Mouse (Mus musculus): Measurements from ENCODE around the gene Golim4. TPM values are rescaled to one million over a fixed set of nuclear protein-coding genes. Genes with fewer than 3 reads are reported as not detected.
A peak's percentile ranks its signal among the peaks of the same experiment; 100 is the strongest.

The Golim4 gene
- total RNA-seq, 2 experiments from 2014 or later: 14.9 to 16.0 TPM

- DNase-seq: no peak
Measured at GRCm38 (mm10) chr3:75926327-75926726, 30.4 kb downstream of the Golim4 start.

DNA sequence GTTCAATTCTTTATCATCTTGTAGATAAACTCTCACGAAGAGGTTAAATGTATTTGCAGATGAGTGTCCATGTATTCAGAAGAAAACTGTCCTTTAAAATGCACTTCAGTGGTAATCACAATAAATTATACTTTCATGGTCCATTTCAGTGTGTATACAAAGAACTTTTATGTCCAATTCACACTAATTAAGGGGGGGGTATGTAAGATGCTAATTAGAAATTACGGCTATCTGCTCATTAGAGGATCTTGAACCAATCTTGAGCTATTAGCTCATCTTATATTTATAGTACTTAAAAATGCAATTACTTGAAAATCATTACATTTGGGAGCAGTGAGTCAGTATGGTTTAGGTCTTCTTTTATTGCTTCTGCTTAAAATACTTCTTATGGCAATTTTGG, 31.6 kb downstream of the Golim4 start:
- no peak for DNase-seq

DNA sequence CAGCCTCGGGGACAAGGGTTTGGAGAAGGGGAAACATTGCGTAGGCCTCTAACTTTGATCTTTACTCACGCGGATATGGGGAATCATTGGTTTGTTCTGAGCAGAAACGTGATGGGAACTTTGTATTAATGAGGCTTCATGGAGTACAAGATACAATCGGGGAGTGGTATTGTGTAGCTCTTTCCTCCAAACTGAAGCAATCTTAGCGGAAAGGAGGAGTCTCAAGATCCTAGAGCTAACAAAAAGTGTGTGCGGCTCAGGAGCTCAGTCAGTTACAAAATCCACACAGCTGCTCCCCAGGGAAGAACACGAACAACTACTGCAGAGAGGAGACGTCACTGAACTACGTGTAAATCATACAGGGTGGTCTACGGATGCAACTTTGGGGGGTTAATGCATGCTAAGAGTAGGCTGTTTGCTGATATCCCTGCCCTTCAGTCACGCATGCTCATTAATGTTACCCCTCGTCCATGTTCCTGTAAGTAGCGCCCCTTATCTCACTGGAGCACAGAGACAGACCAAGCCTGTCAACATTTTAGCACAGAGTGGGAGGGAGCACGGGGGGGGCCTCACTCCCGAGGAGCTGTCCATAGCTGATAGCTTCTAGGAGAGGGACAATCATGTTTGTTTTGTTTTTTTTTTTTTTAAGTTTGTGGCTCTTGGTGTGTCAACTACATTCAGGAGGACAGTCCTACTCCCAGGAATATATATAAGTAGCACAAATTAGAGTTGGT, 38.8 kb downstream of the Golim4 start:
- DNase-seq: no peak

DNA sequence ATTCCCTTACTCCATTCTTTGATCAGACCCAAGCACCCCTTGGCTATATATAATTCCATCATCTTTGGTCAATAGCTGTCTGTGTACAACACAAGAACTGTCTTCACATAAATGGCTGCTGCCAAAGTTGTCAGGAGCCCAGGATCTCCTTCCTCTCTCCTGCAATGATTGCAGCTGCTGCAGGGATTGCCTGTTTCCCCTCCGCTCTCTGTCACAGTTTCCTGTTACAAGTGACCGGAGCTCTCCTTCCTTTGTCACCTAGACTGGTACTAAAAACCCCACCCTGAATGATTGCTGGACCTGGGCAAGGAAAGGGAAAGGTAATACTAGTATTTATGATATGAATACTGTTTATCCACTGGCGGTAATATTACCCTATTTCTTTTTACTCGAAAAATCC, 44.0 kb downstream of the Golim4 start:
- no peak for DNase-seq

- no peak for DNase-seq
Measured at GRCm38 (mm10) chr3:75910768-75911167, 46.0 kb downstream of the Golim4 start.

DNA sequence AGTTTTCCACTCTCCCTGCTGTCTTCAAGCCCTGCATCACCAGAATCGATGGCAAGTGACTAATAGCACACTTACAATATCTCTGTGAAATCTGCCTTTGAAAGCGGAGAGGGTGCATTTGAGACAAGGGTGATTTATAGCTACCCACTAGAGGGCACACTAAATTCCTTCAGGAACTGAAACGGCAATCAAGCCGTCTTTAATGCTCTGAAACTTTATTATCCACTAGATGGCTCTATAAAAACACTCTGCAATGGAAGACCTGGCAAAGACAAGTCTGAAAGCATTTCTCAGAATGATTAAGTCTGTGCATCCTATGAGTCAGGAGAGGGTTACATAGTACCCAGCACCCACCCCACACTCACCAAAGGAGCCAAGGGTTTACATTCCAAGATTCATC, 46.5 kb downstream of the Golim4 start:
- no peak for DNase-seq

- DNase-seq: no peak
Measured at GRCm38 (mm10) chr3:75901903-75902598, 54.7 kb downstream of the Golim4 start.

- DNase-seq: no peak
Measured at GRCm38 (mm10) chr3:75895075-75895474, 61.7 kb downstream of the Golim4 start.

DNA sequence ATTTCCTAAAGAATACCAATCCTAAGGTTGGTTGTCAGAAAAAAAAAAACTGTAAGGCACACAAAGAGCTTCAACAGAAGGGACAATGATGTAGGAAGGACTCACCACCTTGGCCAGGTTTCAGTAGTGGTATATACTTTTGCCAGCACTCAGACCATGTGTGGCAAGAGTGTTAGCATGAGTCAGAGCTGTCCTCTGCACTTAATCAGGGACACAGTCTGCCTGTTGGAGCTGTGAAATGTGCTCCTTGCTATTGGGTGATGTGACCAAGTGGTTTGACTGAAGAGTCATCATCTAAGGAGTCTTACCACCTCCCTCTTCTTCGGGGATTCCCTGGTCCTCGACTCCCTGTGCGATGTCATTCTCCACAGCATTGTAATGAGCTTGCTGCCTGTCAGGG, 65.2 kb downstream of the Golim4 start:
- no peak for DNase-seq

DNA sequence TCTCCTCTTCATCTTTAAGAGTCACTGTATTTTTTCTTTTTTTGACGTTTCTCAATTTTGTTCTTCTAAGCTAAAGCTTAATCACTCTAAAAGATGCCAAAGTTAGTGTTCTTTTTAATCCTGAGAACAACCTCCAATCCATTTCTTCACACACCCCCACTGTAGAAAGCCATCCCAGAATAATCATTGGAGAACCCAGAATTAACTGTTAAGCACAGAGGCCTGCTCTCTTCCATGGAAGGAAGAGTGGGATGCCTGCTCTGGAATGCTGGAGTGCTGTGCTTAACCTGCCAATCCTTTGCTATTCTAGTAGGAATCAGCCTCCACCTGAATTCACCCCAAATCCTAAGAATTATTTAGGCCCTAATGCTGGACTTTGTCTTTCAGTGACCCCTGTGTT, 67.4 kb downstream of the Golim4 start:
- no peak for DNase-seq

DNA sequence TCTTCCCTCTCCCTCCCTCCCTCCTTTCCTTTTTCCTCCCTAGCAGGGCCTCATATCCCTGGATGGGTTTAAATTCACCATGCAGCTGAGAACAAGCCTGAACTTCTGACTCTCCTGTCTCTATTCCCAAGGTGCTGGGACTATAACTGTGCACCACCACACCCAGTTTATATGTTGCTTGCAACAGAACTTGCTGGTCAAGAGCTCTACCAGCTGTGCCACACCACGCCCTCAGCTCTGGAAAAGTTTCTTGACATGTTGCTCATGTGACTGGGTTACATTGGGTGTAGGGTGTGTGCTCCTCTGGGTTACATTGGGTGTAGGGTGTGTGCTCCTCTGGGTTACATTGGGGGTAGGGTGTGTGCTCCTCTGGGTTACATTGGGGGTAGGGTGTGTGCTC, 75.2 kb downstream of the Golim4 start:
- DNase-seq: no peak

- no peak for DNase-seq
Measured at GRCm38 (mm10) chr3:75879269-75879668, 77.5 kb downstream of the Golim4 start.

GRCm38 (mm10) chr3:75868886-75869285, 87.9 kb downstream of the Golim4 start:
- no peak for DNase-seq

- no peak for DNase-seq
Measured at GRCm38 (mm10) chr3:75864203-75864602, 92.5 kb downstream of the Golim4 start.

DNA sequence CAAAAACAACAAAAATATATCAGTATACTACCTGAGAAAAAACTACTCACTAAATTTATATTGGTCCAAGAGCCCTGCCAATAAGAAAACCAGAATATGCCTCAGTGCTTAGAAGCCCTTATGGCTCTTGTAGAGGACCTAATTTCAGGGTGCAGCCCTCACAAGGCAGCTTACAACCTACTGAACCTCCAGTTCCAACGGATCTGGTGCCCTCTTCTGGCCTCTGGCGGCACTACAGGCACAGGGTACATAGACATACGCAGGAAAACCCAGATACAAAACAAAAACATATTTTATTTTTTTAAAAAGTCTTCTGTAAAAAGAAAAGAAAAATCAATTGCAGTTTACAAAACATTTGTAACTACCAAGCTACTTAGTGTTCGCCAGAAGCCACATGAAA, 95.1 kb downstream of the Golim4 start:
- DNase-seq: no peak

GRCm38 (mm10) chr3:75860760-75861159, 96.0 kb downstream of the Golim4 start:
- DNase-seq: peak; percentile 61

DNA sequence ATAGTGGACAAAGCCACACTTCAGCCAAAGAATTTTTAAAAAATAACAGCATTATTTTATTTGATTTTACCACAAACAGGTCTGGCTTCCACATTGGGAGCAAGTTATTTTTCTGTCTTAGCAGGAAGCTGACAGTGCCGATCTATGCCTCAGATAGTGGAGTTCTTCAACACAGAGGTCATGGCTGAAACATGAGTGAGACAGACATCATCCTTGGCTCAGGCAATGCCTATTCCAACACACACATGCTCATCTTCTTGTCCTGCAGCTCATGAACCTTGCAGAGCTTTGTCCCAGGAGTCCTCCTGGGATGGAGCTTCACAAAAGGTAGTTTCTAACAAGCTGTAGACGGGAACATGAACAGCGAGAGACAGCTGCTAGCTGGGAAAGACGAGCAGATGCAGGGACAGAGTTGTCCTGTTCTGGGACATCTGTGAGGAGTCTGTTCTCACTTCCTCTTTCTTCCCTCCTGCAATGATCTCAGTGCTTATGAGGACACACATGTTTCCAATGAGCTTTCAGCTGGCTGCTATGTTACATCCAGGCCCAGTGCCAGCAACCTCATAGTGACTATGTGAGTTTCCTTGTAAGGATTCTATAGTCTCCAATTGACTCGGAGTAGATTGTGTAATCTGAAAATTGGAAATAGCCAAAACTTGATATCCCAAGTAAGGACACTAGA, 121.3 kb downstream of the Golim4 start:
- peak; percentile 8 for DNase-seq

- no peak for DNase-seq
Measured at GRCm38 (mm10) chr3:75834827-75835226, 121.9 kb downstream of the Golim4 start.

Other genes with a start within 250 kb of the Golim4 start
- not detected for gene Gm29133, start 208.8 kb downstream of the Golim4 start, total RNA-seq (2021)
- not detected for gene Fstl5, start 117.3 kb upstream of the Golim4 start, total RNA-seq (2021)

All from gastrocnemius, postnatal 25 days (tissue).